Mouse (Mus musculus) midbrain, postnatal 0 days (tissue): ENCODE results near the gene Inca1. TPM values are rescaled to one million over a fixed set of nuclear protein-coding genes. Genes with fewer than 3 reads are reported as not detected.

ENCODE experiments used
- ATAC-seq: fragments of 200-750 bp; cut with Nextera tagmentation; 2 replicates; pipeline ENCODE4 v1.8.0; 2017; ENCODE audit warnings: moderate number of reproducible peaks, mild to moderate bottlenecking, moderate TSS enrichment, moderate library complexity; ENCODE audit not compliant: low FRiP score
- DNase-seq: peaks from one replicate; pipeline ENCODE4 v3.0.0-alpha.2; 2015; ENCODE audit warnings: low spot score
- H3K27ac ChIP-seq: fragments of 300-500 bp; sonication (generic); 2 replicates; pipeline ENCODE4 v1.5.1; 2014; ENCODE audit warnings: low read depth, mild to moderate bottlenecking, low read length, mixed read lengths
- H3K27me3 ChIP-seq: fragments of 300-500 bp; sonication (generic); 2 replicates; pipeline ENCODE4 v1.6.1; 2014; ENCODE audit warnings: low read length, control low read depth, mixed read lengths; ENCODE audit not compliant: insufficient read depth
- H3K36me3 ChIP-seq: fragments of 300-500 bp; sonication (generic); 2 replicates; pipeline ENCODE4 v1.6.1; 2014; ENCODE audit warnings: low read length, control low read depth, mixed read lengths; ENCODE audit not compliant: insufficient read depth
- H3K4me1 ChIP-seq: fragments of 300-500 bp; sonication (generic); 2 replicates; pipeline ENCODE4 v1.6.1; 2014; ENCODE audit warnings: mild to moderate bottlenecking, control low read depth, antibody characterized with exemption, low read length, mixed read lengths; ENCODE audit not compliant: insufficient read depth
- H3K4me2 ChIP-seq: fragments of 300-500 bp; sonication (generic); 2 replicates; pipeline ENCODE4 v1.6.1; 2014; ENCODE audit warnings: low read depth, mild to moderate bottlenecking, low read length, mixed read lengths; ENCODE audit not compliant: poor library complexity, severe bottlenecking
- H3K4me3 ChIP-seq: fragments of 300-500 bp; sonication (generic); 2 replicates; pipeline ENCODE4 v1.5.1; 2014; ENCODE audit warnings: low read depth, mild to moderate bottlenecking, low read length, moderate library complexity
- H3K9ac ChIP-seq: fragments of 300-500 bp; sonication (generic); replicated peaks from 2 replicates; pipeline ENCODE4 v1.6.1; 2014; ENCODE audit warnings: mild to moderate bottlenecking, low read length, moderate library complexity, mixed read lengths; ENCODE audit not compliant: poor library complexity, severe bottlenecking
- H3K9me3 ChIP-seq: fragments of 300-500 bp; sonication (generic); 2 replicates; pipeline ENCODE4 v1.6.1; 2016; ENCODE audit warnings: low read length, control low read depth
- CTCF ChIP-seq: IDR thresholded peaks from 2 replicates; pipeline ENCODE4 v1.5.1; 2016; ENCODE audit warnings: antibody characterized with exemption, mild to moderate bottlenecking
- WGBS: fragments of 180-500 bp; shearing (Covaris S2); extraction: QIAGEN DNeasy Blood & Tissue Kit; methylation state at CpG from one replicate; pipeline ENCODE4 v1.1.7; 2014; 5-methylcytosine and 5-hydroxymethylcytosine counted together
- polyA plus RNA-seq: library from polyadenylated mRNA; unstranded; fragments of >200 nt; fragmentation: Nextera tagmentation; extraction: Ambion mirVana; gene quantifications from 2 replicates; pipeline ENCODE4 v1.2.1, GENCODE M21; 2015
- total RNA-seq: library from RNA; depleted of rRNA; stranded (reverse); fragments of >200 nt; gene quantifications from 2 replicates; pipeline ENCODE4 v1.2.3, GENCODE M21; 2014

Inca1 gene
- total and polyA plus RNA-seq, 2 experiments from 2014 or later = 2.1 to 4.8 TPM

GRCm38 (mm10) chr11:70654923-70655570 is 44.9 kb downstream of the Inca1 start:
- peaks cover 8% of the 10 kb centered on the region for H3K4me1 ChIP-seq
- H3K27me3 ChIP-seq = no peaks in the 10 kb centered on the region
- under 1% methylated on average over 44 of the region's 48 CpGs for WGBS
- no peak for TF ChIP-seq CTCF
- peak overlapping the region; percentile 99 for H3K4me3 ChIP-seq
- peak overlapping the region; percentile 97 for H3K27ac ChIP-seq
- peak overlapping the region; percentile 98 for H3K9ac ChIP-seq
- DNase-seq (peak; percentile 88), ATAC-seq (peak; percentile 55)
- peak overlapping the region; percentile 72 for H3K4me2 ChIP-seq
- H3K9me3 ChIP-seq = no peaks in the 10 kb centered on the region
- peaks cover 12% of the 10 kb centered on the region for H3K36me3 ChIP-seq

DNA sequence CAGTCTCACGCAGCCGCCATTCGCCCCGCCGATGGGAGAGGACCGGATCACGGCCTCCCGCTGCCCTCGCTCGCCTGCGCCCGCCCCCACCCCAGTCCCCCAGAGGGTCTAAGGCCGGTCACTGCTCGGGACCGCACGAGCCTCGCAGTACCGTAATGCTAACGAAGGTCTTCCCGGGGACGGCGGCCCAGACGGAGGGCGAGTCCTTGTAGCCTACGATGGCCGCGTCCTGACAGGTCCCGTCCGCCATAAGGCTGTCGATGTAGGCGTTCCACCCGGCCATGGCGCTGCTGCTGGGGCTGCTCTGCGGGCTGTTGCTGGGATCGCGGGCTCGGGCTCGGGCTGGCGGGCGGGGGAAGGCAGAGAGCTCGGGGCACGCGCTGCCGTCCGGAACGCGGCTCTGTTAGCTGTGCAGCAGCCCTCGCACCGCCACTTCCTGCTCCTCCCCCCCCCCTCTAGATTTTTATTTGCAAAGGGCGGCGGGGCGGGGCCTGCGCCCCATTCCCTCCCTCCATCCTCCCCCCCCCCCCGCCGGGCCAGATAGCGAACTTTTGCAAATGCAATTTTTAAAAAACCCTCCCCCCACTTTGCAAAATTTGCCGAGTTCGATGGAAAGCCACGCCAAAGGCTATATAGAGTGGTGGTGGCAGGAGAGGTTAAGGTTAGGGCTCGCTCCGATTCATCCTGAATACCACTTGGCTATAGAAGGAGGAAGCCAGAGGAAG is 45.6 kb downstream of the Inca1 start, which contains the start of gene Pfn1:
Pfn1 (minus strand) TSS at position 447 of the 725 bp plus-strand sequence.
- peak; percentile 54 for ATAC-seq
- peaks cover 8% of the 10 kb centered on the region for H3K4me1 ChIP-seq
- WGBS = under 1% methylated on average over 57 of the region's 61 CpGs

DNA sequence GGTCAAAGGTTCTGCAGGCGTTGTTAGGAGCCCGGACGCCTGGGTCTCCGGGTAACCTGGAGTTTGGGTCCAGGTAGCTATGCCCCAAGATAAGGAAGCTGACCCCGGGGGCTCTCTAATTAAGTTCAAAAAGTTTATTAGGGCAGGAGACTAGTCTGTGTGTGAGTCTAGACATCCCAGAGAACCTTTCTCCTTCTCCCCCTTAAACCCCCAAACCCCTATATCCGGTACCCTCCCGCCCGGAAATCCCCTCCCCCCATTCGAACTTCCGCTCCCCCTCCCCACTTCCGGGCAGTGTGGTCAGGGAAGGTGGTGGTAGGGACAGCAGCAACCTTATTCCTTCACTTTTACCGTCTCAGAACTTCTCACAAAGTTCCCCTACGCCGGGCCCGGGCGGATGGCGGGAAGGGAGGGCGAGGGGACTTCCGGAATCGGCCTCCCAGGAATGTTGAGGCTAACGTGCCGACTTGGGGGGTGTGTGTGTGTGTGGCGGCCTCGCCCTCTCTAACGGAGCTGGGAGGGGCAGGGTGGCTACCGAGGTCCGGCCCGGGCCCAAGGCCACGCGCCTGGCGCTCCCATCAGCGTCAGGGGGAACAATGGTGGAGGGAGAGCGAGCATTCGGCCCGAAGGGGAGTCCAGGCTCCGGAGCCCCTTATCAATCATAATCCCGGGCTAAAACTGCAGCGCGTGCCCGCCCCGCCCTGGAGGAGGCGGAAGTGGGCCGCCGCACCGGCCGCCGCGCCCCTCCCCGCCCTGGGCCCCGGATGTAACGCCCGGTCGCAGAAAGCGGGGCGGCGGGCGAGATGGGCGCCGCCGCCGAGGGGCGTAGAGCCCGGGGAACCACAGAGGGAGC is 46.4 kb downstream of the Inca1 start:
- ATAC-seq (peak; percentile 70), DNase-seq (peak; percentile 62)
- Histone ChIP-seq H3K9ac (peak overlapping the region; percentile 98), H3K9me3 (no peaks in the 10 kb centered on the region), H3K36me3 (peaks cover 26% of the 10 kb centered on the region), H3K4me1 (peaks cover 8% of the 10 kb centered on the region), H3K27ac (peak overlapping the region; percentile 97), H3K27me3 (no peaks in the 10 kb centered on the region), H3K4me3 (peak overlapping the region; percentile 99), H3K4me2 (peak overlapping the region; percentile 72)
- TF ChIP-seq CTCF = no peak
- WGBS = 1% methylated on average over 57 of the region's 63 CpGs

More for the DNA sequence above, 45.6 kb downstream of the Inca1 start, which contains the start of gene Pfn1:
- Histone ChIP-seq H3K4me2 (peak within 1 kb of the TSS; percentile 72), H3K36me3 (peaks cover 19% of the 10 kb centered on the region), H3K27ac (peak within 1 kb of the TSS; percentile 97), H3K9ac (peak within 1 kb of the TSS; percentile 98), H3K4me3 (peak within 1 kb of the TSS; percentile 99), H3K27me3 (no peaks in the 10 kb centered on the region), H3K9me3 (no peaks in the 10 kb centered on the region)
- peak; percentile 88 for DNase-seq
- TF ChIP-seq CTCF = no peak

DNA sequence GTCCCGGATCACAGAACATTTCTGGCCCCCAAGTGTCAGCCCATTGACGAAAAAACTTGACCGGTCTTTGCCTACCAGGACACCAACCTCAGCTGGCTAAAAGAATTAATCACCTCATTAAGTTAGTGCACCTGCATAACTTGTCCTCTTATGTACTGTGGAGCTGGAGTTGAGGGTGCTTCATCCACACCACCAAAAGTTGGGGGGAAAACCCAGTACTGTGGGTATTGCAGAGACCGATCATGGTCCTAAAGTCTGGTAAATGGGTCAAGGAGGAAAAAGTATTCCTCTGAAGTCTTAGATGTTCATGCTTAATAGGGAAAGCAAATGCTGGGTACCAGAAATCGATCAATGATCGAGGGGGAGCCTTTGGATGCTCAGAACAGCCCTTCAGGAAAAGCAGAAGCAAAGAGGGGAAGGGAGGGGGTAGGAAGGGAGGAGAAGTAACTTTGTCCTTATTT is 47.0 kb downstream of the Inca1 start:
- WGBS = 66% methylated on average over 6 of the region's 6 CpGs
- Histone ChIP-seq H3K36me3 (peaks cover 27% of the 10 kb centered on the region), H3K9me3 (no peaks in the 10 kb centered on the region), H3K27me3 (no peaks in the 10 kb centered on the region), H3K4me2 (peak overlapping the region; percentile 72), H3K4me3 (peak overlapping the region; percentile 99), H3K4me1 (peaks cover 9% of the 10 kb centered on the region), H3K9ac (peak overlapping the region; percentile 98), H3K27ac (peak overlapping the region; percentile 97; the same call in 1 of the 2 replicates)
- TF ChIP-seq CTCF = no peak
- DNase-seq (no peak), ATAC-seq (no peak)

DNA sequence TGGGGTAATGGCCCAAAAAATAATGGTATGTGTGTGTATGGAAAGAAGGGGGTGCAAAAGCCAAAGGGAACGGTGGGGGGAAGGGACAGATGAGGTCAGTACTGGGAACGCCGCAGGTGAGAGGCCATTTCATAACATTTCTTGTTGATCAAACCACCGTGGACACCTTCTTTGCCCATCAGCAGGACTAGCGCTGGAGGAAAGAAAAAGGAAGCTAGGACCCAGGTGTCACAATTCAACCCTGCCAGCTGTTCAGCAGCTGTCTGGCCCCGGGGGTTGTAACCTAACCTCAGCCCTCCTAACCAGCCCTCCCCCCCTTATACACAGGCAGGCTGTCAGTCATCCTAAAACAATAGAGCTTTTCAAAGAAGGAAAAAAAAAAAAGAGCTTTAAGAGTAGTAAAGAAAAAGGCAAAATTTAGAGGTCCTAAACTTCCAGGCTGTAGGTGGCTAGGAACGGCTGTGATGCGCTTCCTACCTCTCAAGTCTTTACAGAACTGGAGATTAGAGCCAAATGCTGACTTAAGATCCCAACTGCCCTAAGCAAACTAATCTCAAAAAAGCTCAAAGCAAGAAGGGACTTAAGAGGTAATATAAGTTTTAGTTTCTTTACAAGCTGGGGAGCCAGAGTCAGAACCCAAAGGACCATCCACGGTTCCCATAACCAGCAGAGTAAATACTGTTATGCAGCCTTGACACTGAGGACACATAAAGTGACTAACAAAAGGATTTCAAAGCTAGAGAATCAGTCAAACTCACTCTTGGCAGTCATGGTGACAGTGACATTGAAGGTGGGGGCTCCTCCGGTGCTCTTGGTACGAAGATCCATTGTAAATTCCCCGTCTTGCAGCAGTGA is 47.7 kb downstream of the Inca1 start:
- H3K27ac ChIP-seq = no peak overlapping the region
- H3K36me3 ChIP-seq = peaks cover 27% of the 10 kb centered on the region
- no peaks in the 10 kb centered on the region for H3K9me3 ChIP-seq
- WGBS = 76% methylated on average over 12 of the region's 12 CpGs
- H3K4me2 ChIP-seq = peak overlapping the region; percentile 72
- H3K9ac ChIP-seq = peak overlapping the region; percentile 98; the same call in 1 of the 2 replicates
- ATAC-seq (no peak), DNase-seq (no peak)
- peaks cover 10% of the 10 kb centered on the region for H3K4me1 ChIP-seq
- no peak overlapping the region for H3K4me3 ChIP-seq
- no peaks in the 10 kb centered on the region for H3K27me3 ChIP-seq
- TF ChIP-seq CTCF = no peak
